Mouse (Mus musculus): ENCODE data around the gene Slc16a9.
"Not testable (repeated sequence)": the region's sequence is repeated elsewhere in the genome, so short reads cannot be mapped to it uniquely, and the experiment has no call there.

Gene Slc16a9

GRCm38 (mm10) chr10:70244921-70245558 is at the start of gene Slc16a9:
Slc16a9 (plus strand) TSS chr10:70245100.
- DNase-seq (ENCODE audit: low spot score) = peak; percentile 52

- DNase-seq (ENCODE audit: low spot score) = no peak
Measured at GRCm38 (mm10) chr10:70195279-70195678, 49.6 kb upstream of the Slc16a9 start.

- no peak for DNase-seq (ENCODE audit: low spot score)
Measured at GRCm38 (mm10) chr10:70195786-70196185, 49.1 kb upstream of the Slc16a9 start.

- no peak for DNase-seq (ENCODE audit: low spot score)
Measured at GRCm38 (mm10) chr10:70196666-70197065, 48.2 kb upstream of the Slc16a9 start.

- no peak for DNase-seq (ENCODE audit: low spot score)
Measured at GRCm38 (mm10) chr10:70197601-70198000, 47.3 kb upstream of the Slc16a9 start.

GRCm38 (mm10) chr10:70198012-70198411 is 46.9 kb upstream of the Slc16a9 start:
- DNase-seq (ENCODE audit: low spot score) = no peak

- no peak for DNase-seq (ENCODE audit: low spot score)
Measured at GRCm38 (mm10) chr10:70198951-70199463, 45.9 kb upstream of the Slc16a9 start.

- DNase-seq (ENCODE audit: low spot score) = no peak
Measured at GRCm38 (mm10) chr10:70199466-70200210, 45.3 kb upstream of the Slc16a9 start.

GRCm38 (mm10) chr10:70200889-70201500 is 43.9 kb upstream of the Slc16a9 start:
- no peak for DNase-seq (ENCODE audit: low spot score)

GRCm38 (mm10) chr10:70204505-70205399 is 40.1 kb upstream of the Slc16a9 start, which contains the start of gene Mrln:
Mrln (plus strand) TSS chr10:70204664.
- DNase-seq (ENCODE audit: low spot score) = peak; percentile 33

- no peak for DNase-seq (ENCODE audit: low spot score)
Measured at GRCm38 (mm10) chr10:70211281-70211680, 33.6 kb upstream of the Slc16a9 start.

GRCm38 (mm10) chr10:70220971-70221370 is 23.9 kb upstream of the Slc16a9 start:
- no peak for DNase-seq (ENCODE audit: low spot score)

GRCm38 (mm10) chr10:70222231-70222630 is 22.7 kb upstream of the Slc16a9 start:
- DNase-seq (ENCODE audit: low spot score) = not testable (repeated sequence)

GRCm38 (mm10) chr10:70224571-70224970 is 20.3 kb upstream of the Slc16a9 start:
- no peak for DNase-seq (ENCODE audit: low spot score)

GRCm38 (mm10) chr10:70225760-70226159 is 19.1 kb upstream of the Slc16a9 start:
- DNase-seq (ENCODE audit: low spot score) = no peak

GRCm38 (mm10) chr10:70226608-70227007 is 18.3 kb upstream of the Slc16a9 start:
- DNase-seq (ENCODE audit: low spot score) = no peak

- no peak for DNase-seq (ENCODE audit: low spot score)
Measured at GRCm38 (mm10) chr10:70230352-70230751, 14.5 kb upstream of the Slc16a9 start.

- no peak for DNase-seq (ENCODE audit: low spot score)
Measured at GRCm38 (mm10) chr10:70237936-70238335, 7.0 kb upstream of the Slc16a9 start.

GRCm38 (mm10) chr10:70242751-70243444 is 2.0 kb upstream of the Slc16a9 start:
- no peak for DNase-seq (ENCODE audit: low spot score)

- no peak for DNase-seq (ENCODE audit: low spot score)
Measured at GRCm38 (mm10) chr10:70245559-70245945, 652 bp downstream of the Slc16a9 start.

GRCm38 (mm10) chr10:70246076-70246475 is 1.2 kb downstream of the Slc16a9 start:
- DNase-seq (ENCODE audit: low spot score) = no peak
